Mouse (Mus musculus) ES-E14 (cell line): ENCODE data around the gene Fam171a2. TPM values are rescaled to one million over a fixed set of nuclear protein-coding genes. Genes with fewer than 3 reads are reported as not detected.
A peak's percentile ranks its signal among the peaks of the same experiment; 100 is the strongest.

Experiments
- DNase-seq: peaks from one replicate; pipeline ENCODE4 v3.0.0-alpha.2; 2013; ENCODE audit warnings: low read depth, low spot score
- H3K27ac ChIP-seq: 2 replicates; pipeline ENCODE4 v1.5.1; 2012; ENCODE audit warnings: low read depth, mild to moderate bottlenecking, low read length, moderate library complexity, mixed read lengths; ENCODE audit not compliant: poor library complexity, insufficient read depth, severe bottlenecking
- H3K36me3 ChIP-seq: 2 replicates; pipeline ENCODE4 v1.6.1; 2012; ENCODE audit warnings: mild to moderate bottlenecking, low read length, moderate library complexity, mixed read lengths; ENCODE audit not compliant: control insufficient read depth, poor library complexity, insufficient read depth, severe bottlenecking
- H3K4me1 ChIP-seq, 2 experiments: fragments of 150-350 bp in 1 of 2; sonication (generic) in 1 of 2; 2 replicates each; pipeline ENCODE4 v1.6.1; 2012; ENCODE audit warnings: low read length in 2 of 2, mild to moderate bottlenecking in 1 of 2, mixed read lengths in 1 of 2; ENCODE audit not compliant: control insufficient read depth in 2 of 2, insufficient read depth in 2 of 2, poor library complexity in 1 of 2
- H3K4me3 ChIP-seq, 2 experiments: fragments of 150-350 bp in 1 of 2; sonication (generic) in 1 of 2; 2 replicates each; pipeline ENCODE4 v1.5.1; 2012; ENCODE audit warnings: low read length in 2 of 2, low read depth in 1 of 2, mild to moderate bottlenecking in 1 of 2, mixed read lengths in 1 of 2; ENCODE audit not compliant: insufficient read depth in 1 of 2, poor library complexity in 1 of 2, severe bottlenecking in 1 of 2
- H3K9ac ChIP-seq: 2 replicates; pipeline ENCODE4 v1.6.1; 2012; ENCODE audit warnings: low read depth, mild to moderate bottlenecking, low read length, mixed read lengths; ENCODE audit not compliant: poor library complexity, insufficient read depth, severe bottlenecking
- H3K9me3 ChIP-seq: fragments of 150-350 bp; sonication (generic); 2 replicates; pipeline ENCODE4 v1.6.1; 2012; ENCODE audit warnings: low read depth, mild to moderate bottlenecking, low read length; ENCODE audit not compliant: control insufficient read depth, insufficient read depth
- CHD2 ChIP-seq: IDR thresholded peaks from 2 replicates; pipeline ENCODE4 v1.6.1; 2014; ENCODE audit warnings: mild to moderate bottlenecking, low read depth, low read length, inconsistent platforms
- HCFC1 ChIP-seq: IDR thresholded peaks from 2 replicates; pipeline ENCODE4 v1.6.1; 2012; ENCODE audit warnings: low read length, inconsistent platforms, borderline replicate concordance; ENCODE audit not compliant: insufficient read depth
- MAFK ChIP-seq: IDR thresholded peaks from 2 replicates; pipeline ENCODE4 v1.6.1; 2014; ENCODE audit warnings: mild to moderate bottlenecking, low read depth, low read length, inconsistent platforms; ENCODE audit not compliant: insufficient read depth
- ZC3H11A ChIP-seq: IDR thresholded peaks from 2 replicates; pipeline ENCODE4 v1.6.1; 2012; ENCODE audit warnings: low read depth, mild to moderate bottlenecking, inconsistent platforms, low read length, borderline replicate concordance
- ZNF384 ChIP-seq: IDR thresholded peaks from 2 replicates; pipeline ENCODE4 v1.6.1; 2012; ENCODE audit warnings: low read depth, low read length, inconsistent platforms
- in situ Hi-C, 2 experiments: fragments of 600-800 bp; cut with MboI; formaldehyde crosslinking; loops; one replicate each; pipeline ENCODE4 v1.15.1; 2025; ENCODE audit warnings: low sequenced_read_pairs in 2 of 2, inconsistent platforms in 1 of 2; ENCODE audit not compliant: unreplicated experiment in 2 of 2
- total RNA-seq: library from RNA; depleted of rRNA; stranded (reverse); fragments of 300-350 nt; gene quantifications from 2 replicates; pipeline ENCODE4 v1.2.3, GENCODE M21; 2012

Fam171a2 gene
- total RNA-seq, 1 experiment = 6.7 TPM

DNA sequence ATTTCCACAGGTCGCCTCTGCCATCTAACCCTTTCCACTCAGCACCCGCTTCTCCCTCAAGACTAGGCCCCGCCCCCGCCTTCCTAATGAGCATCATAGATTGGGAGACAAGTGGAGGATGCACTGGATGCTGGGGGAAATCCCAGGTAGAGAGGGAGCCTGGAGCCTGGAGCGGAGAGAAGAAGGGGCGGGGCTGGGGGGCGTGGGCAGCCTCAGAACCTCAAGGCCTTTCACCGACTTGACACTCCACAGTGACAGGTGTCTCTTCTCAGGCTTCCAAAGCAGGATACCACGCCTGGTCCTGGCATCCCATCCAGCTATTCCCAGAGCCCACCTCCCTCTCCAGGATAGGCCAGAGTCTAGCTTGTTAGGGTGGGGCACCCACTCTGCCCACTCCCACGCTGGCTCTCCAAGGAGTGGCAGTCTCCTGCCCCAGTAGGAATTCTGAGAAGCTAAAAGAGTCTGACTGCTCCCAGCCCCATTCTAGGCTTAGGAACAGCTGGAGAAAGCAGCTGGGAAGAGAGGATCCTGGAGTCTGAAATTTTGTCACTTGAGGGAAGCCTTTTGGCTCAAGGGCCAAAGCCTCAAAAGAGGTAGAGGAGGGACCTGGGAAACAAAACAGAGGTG, 2.1 kb downstream of the Fam171a2 start:
- H3K4me3 ChIP-seq = no peak overlapping the region
- DNase-seq = peak; percentile 56

DNA sequence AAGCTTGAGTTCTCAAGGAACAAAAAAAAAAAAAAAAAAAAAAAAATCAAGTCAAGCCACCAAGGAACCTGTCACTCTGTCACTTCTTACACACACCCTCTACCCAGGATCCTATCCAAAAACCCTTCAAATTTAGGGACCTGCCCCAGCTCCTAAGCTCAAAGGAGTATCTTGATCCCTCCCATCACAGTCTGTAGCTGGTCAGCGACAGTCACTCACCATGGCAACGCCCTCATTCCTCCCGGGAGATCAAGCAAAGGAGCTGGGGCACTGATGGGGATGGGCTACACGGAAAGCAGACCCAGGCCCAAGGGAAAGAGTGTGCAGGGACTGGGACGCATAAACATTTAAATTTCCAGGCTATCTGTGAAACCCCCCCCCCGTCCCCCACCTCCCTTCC, 2.7 kb downstream of the Fam171a2 start:
- no peaks in the 10 kb centered on the region for H3K9me3 ChIP-seq
- no peak overlapping the region for H3K9ac ChIP-seq
- H3K27ac ChIP-seq = no peak overlapping the region
- no peak overlapping the region for H3K4me3 ChIP-seq
- DNase-seq = no peak
- H3K36me3 ChIP-seq = no peaks in the 10 kb centered on the region
- TF ChIP-seq HCFC1 (no peak), MAFK (no peak), CHD2 (no peak), ZNF384 (no peak), ZC3H11A (no peak)
- in situ Hi-C loops = no loop called here
- peaks cover 2 to 35% of the 10 kb centered on the region in 2 experiments; a peak in 2 of 4 replicates for H3K4me1 ChIP-seq

More for the DNA sequence above, 2.1 kb downstream of the Fam171a2 start:
- TF ChIP-seq CHD2 (no peak), MAFK (no peak), ZC3H11A (no peak), ZNF384 (no peak), HCFC1 (no peak)
- in situ Hi-C loops = no loop called here
- H3K9me3 ChIP-seq = no peaks in the 10 kb centered on the region
- H3K27ac ChIP-seq = no peak overlapping the region
- H3K4me1 ChIP-seq = peaks cover 2 to 31% of the 10 kb centered on the region in 2 experiments; a peak in 2 of 4 replicates
- H3K36me3 ChIP-seq = no peaks in the 10 kb centered on the region
- H3K9ac ChIP-seq = no peak overlapping the region

DNA sequence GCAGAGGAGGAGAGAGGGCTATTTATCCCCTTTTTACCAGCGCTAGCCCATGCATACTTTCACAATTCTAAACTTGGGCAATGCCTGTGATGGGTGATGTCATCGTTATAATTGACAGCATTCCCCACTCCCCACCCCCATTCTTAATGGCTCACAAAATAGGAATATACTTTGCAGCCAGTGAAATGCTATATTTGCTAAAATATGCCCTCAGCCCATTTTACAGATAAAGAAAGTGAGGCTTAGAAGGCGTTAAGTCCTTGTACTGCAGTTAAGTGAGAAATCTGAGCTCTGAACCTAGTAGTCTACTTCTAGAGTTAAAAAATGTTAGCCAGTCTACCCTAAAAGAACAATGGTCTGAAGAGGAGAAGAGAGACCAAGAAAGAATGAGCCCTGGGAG, 3.2 kb downstream of the Fam171a2 start:
- Histone ChIP-seq H3K4me3 (no peak overlapping the region), H3K4me1 (peaks cover under 1 to 37% of the 10 kb centered on the region in 2 experiments; a peak in 2 of 4 replicates), H3K27ac (no peak overlapping the region), H3K36me3 (no peaks in the 10 kb centered on the region), H3K9me3 (no peaks in the 10 kb centered on the region), H3K9ac (no peak overlapping the region)
- no peak for DNase-seq
- in situ Hi-C loops = no loop called here
- TF ChIP-seq ZC3H11A (no peak), CHD2 (no peak), MAFK (no peak), ZNF384 (no peak), HCFC1 (no peak)

DNA sequence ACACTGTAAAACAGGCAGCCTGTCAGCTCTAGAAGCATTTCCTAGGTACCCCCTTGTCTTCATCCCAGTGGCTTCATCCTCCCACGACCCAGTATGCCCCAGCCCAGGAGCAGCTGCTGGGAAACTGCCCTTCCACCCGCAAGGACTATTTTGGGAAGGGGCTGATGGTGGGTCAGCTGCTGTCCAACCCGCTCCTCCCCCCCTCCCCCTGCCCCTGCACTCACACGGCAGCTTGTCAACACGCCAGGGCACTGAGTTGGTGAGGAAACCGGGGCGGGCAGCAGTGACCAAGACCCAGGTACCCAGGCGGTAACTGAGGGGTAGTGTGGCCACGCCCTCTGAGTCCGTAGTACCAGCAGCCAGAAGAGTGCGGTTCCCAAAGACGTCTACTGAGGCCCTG, 3.7 kb downstream of the Fam171a2 start:
- Histone ChIP-seq H3K27ac (no peak overlapping the region), H3K4me1 (peaks cover 0 to 37% of the 10 kb centered on the region in 2 experiments; a peak in 2 of 4 replicates), H3K4me3 (no peak overlapping the region; a peak in 1 of 4 replicates), H3K36me3 (no peaks in the 10 kb centered on the region), H3K9me3 (no peaks in the 10 kb centered on the region), H3K9ac (no peak overlapping the region)
- TF ChIP-seq ZC3H11A = no peak
- TF ChIP-seq MAFK = no peak
- no peak for TF ChIP-seq CHD2
- no peak for TF ChIP-seq ZNF384
- TF ChIP-seq HCFC1 = no peak
- in situ Hi-C loops = no loop called here
- no peak for DNase-seq

DNA sequence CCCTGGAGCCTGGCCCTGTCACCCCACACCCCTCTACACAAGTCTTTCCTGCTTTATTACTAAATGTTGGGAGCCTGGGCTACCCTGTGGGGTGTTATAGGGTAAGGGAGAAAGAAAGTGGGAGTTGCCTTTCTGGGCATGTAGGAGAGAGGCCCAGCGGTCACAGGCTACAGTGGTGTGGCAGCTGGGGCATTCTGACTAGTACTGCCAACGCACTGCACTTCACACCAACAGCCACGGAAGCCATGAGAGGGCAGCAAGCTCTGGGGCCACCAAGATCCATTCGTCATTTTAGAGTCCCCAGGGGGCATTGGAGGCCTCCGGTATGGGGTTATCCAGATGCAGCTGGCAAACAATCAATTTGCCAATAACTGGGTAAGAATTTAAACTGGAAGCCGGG, 5.4 kb downstream of the Fam171a2 start:
- H3K4me1 ChIP-seq = peaks cover 0 to 29% of the 10 kb centered on the region in 2 experiments; a peak in 2 of 4 replicates

More for the DNA sequence above, 5.4 kb downstream of the Fam171a2 start:
- Histone ChIP-seq H3K36me3 (no peaks in the 10 kb centered on the region), H3K27ac (no peak overlapping the region), H3K9ac (no peak overlapping the region), H3K9me3 (no peaks in the 10 kb centered on the region), H3K4me3 (no peak overlapping the region)
- in situ Hi-C loops = no loop called here
- no peak for DNase-seq
- no peak for TF ChIP-seq MAFK
- TF ChIP-seq ZC3H11A = no peak
- TF ChIP-seq CHD2 = no peak
- TF ChIP-seq ZNF384 = no peak
- no peak for TF ChIP-seq HCFC1
